Mouse (Mus musculus) erythroblast, embryonic 14.5 days (primary cell): ENCODE measurements around the gene Nsa2. TPM values are rescaled to one million over a fixed set of nuclear protein-coding genes. Genes with fewer than 3 reads are reported as not detected.
A peak's percentile ranks its signal among the peaks of the same experiment; 100 is the strongest.
"Not testable (repeated sequence)": the region's sequence is repeated elsewhere in the genome, so short reads cannot be mapped to it uniquely, and the experiment has no call there.

Experiments
- H3K27me3 ChIP-seq: 2 replicates; pipeline ENCODE4 v1.6.1; 2012; ENCODE audit warnings: inconsistent platforms; ENCODE audit not compliant: control insufficient read depth
- H3K36me3 ChIP-seq: 2 replicates; pipeline ENCODE4 v1.6.1; 2012; ENCODE audit warnings: mild to moderate bottlenecking, inconsistent platforms; ENCODE audit not compliant: control insufficient read depth
- H3K4me1 ChIP-seq: 2 replicates; pipeline ENCODE4 v1.6.1; 2012; ENCODE audit warnings: inconsistent platforms; ENCODE audit not compliant: control insufficient read depth
- H3K4me3 ChIP-seq: replicated peaks from 2 replicates; pipeline ENCODE3; 2012; ENCODE audit warnings: moderate library complexity, mild to moderate bottlenecking, inconsistent platforms
- H3K9me3 ChIP-seq: 2 replicates; pipeline ENCODE4 v1.6.1; 2012; ENCODE audit warnings: low read length, inconsistent platforms, mixed read lengths; ENCODE audit not compliant: control insufficient read depth
- GATA1 ChIP-seq: IDR thresholded peaks from 2 replicates; pipeline ENCODE4 v1.6.1; 2012; ENCODE audit warnings: low read length, inconsistent platforms, mixed read lengths
- TAL1 ChIP-seq: IDR thresholded peaks from 3 replicates; pipeline ENCODE4 v1.6.1; 2012; ENCODE audit warnings: low read length, inconsistent platforms, mixed read lengths
- polyA plus RNA-seq: library from polyadenylated mRNA; stranded (reverse); fragments of >175 nt; gene quantifications from 2 replicates; pipeline ENCODE4 v1.2.3, GENCODE M21; 2012

Gene Nsa2
- polyA plus RNA-seq, 1 experiment: 1.9 TPM

- H3K36me3 ChIP-seq: peaks cover 84% of the 10 kb centered on the region
- no peaks in the 10 kb centered on the region for H3K9me3 ChIP-seq
- no peaks in the 10 kb centered on the region for H3K27me3 ChIP-seq
- no peaks in the 10 kb centered on the region for H3K4me1 ChIP-seq
- TF ChIP-seq TAL1 (no peak), GATA1 (no peak)
- no peak overlapping the region for H3K4me3 ChIP-seq
These were observed 38.0 kb upstream of the Nsa2 start for GRCm38 (mm10) chr13:97175520-97176264.

- Histone ChIP-seq H3K4me1 (peaks cover 1% of the 10 kb centered on the region; the same call in 1 of the 2 replicates), H3K9me3 (no peaks in the 10 kb centered on the region), H3K27me3 (no peaks in the 10 kb centered on the region), H3K36me3 (peaks cover 70% of the 10 kb centered on the region), H3K4me3 (no peak overlapping the region)
- TF ChIP-seq TAL1 (no peak), GATA1 (no peak)
These were observed 8.1 kb upstream of the Nsa2 start for GRCm38 (mm10) chr13:97145834-97146233.

- Histone ChIP-seq H3K36me3 (peaks cover 46% of the 10 kb centered on the region), H3K27me3 (no peaks in the 10 kb centered on the region), H3K4me3 (no peak overlapping the region), H3K9me3 (no peaks in the 10 kb centered on the region), H3K4me1 (peaks cover 11% of the 10 kb centered on the region)
- no peak for TF ChIP-seq TAL1
- no peak for TF ChIP-seq GATA1
These were observed 4.6 kb upstream of the Nsa2 start for GRCm38 (mm10) chr13:97142321-97142720.

GRCm38 (mm10) chr13:97138404-97138931, 731 bp upstream of the Nsa2 start:
- H3K4me3 ChIP-seq: peak overlapping the region; percentile 88
- not testable (repeated sequence) for H3K9me3 ChIP-seq, H3K27me3 ChIP-seq
- peaks cover 17% of the 10 kb centered on the region for H3K4me1 ChIP-seq
- H3K36me3 ChIP-seq: peaks cover 43% of the 10 kb centered on the region

- not testable (repeated sequence) for H3K4me1 ChIP-seq, H3K9me3 ChIP-seq, H3K4me3 ChIP-seq, H3K27me3 ChIP-seq
- H3K36me3 ChIP-seq: peaks cover 57% of the 10 kb centered on the region
These were observed 7.3 kb downstream of the Nsa2 start for GRCm38 (mm10) chr13:97130413-97130812.

- H3K9me3 ChIP-seq, H3K27me3 ChIP-seq, H3K4me3 ChIP-seq, H3K4me1 ChIP-seq: not testable (repeated sequence)
- peaks cover 49% of the 10 kb centered on the region for H3K36me3 ChIP-seq
These were observed 8.1 kb downstream of the Nsa2 start for GRCm38 (mm10) chr13:97129654-97130053.

GRCm38 (mm10) chr13:97121341-97121740, 16.4 kb downstream of the Nsa2 start:
- no peak overlapping the region for H3K4me3 ChIP-seq
- no peaks in the 10 kb centered on the region for H3K4me1 ChIP-seq
- H3K9me3 ChIP-seq: no peaks in the 10 kb centered on the region
- TF ChIP-seq GATA1 (no peak), TAL1 (no peak)
- H3K36me3 ChIP-seq: peaks cover 29% of the 10 kb centered on the region
- H3K27me3 ChIP-seq: no peaks in the 10 kb centered on the region

- TF ChIP-seq TAL1 (no peak), GATA1 (no peak)
- H3K9me3 ChIP-seq: no peaks in the 10 kb centered on the region
- no peaks in the 10 kb centered on the region for H3K27me3 ChIP-seq
- no peaks in the 10 kb centered on the region for H3K4me1 ChIP-seq
- peaks cover 24% of the 10 kb centered on the region for H3K36me3 ChIP-seq
- no peak overlapping the region for H3K4me3 ChIP-seq
These were observed 28.7 kb downstream of the Nsa2 start for GRCm38 (mm10) chr13:97109046-97109445.

- not testable (repeated sequence) for H3K27me3 ChIP-seq, H3K4me3 ChIP-seq, H3K9me3 ChIP-seq, H3K4me1 ChIP-seq
- H3K36me3 ChIP-seq: peaks cover 18% of the 10 kb centered on the region
These were observed 30.0 kb downstream of the Nsa2 start for GRCm38 (mm10) chr13:97107721-97108120.

GRCm38 (mm10) chr13:97104996-97105395, 32.7 kb downstream of the Nsa2 start:
- H3K27me3 ChIP-seq: no peaks in the 10 kb centered on the region
- no peaks in the 10 kb centered on the region for H3K9me3 ChIP-seq
- H3K4me1 ChIP-seq: no peaks in the 10 kb centered on the region
- H3K4me3 ChIP-seq: no peak overlapping the region
- peaks cover 8% of the 10 kb centered on the region for H3K36me3 ChIP-seq
- TF ChIP-seq GATA1 (no peak), TAL1 (no peak)
